ENCODE assay signal across 28 mouse cellular contexts in genomic region chr13:48911426-48911825, GRCm38 (mm10). TPM values are rescaled to one million over a fixed set of nuclear protein-coding genes. Genes with fewer than 3 reads are reported as not detected.
DNase-seq lines count a peak whose midpoint lies in the region; ATAC-seq and TF ChIP-seq lines count a peak whose summit lies in the region.
"Had no signal": no experiment of that assay in that cellular context is flagged by ENCODE, and none has a peak within 500 bp of the region (broad histone marks: within the 10 kb centered on the region; RNA-seq: fewer than 3 reads in every experiment).

No protein-coding gene starts in this region.

- peaks cover 71% of the 10 kb centered on the region for H3K36me3 ChIP-seq in liver, postnatal 0 days (replicated peaks; ENCODE audit: insufficient read depth, low read length)

- H3K27ac ChIP-seq in liver, postnatal 0 days (ENCODE audit: low read depth) = 0 out of 2 replicates have a peak overlapping the region, but pooled peaks have one; percentile 39
- H3K27ac ChIP-seq: embryonic facial prominence, embryonic 10.5 days; embryonic facial prominence, embryonic 15.5 days; forebrain, embryonic 12.5 days; gastrocnemius, adult 2 months; hindbrain, embryonic 14.5 days; kidney, embryonic 15.5 days; limb, embryonic 13.5 days; liver, embryonic 15.5 days; midbrain, embryonic 12.5 days; neural tube, embryonic 13.5 days had no signal

- intact Hi-C loops in heart, postnatal 10 days (cut with DNase I) = loop anchor here (5.0 kb wide), 1 partner anchor 86 kb away; no protein-coding TSS in a partner anchor

- H3K4me2 ChIP-seq in liver, postnatal 0 days (ENCODE audit: low read depth, low read length) = peak overlapping the region; percentile 29
- H3K4me2 ChIP-seq: embryonic facial prominence, embryonic 15.5 days; forebrain, embryonic 12.5 days; heart, embryonic 12.5 days; hindbrain, embryonic 14.5 days; kidney, embryonic 15.5 days; limb, embryonic 13.5 days; liver, embryonic 15.5 days; midbrain, embryonic 12.5 days; neural tube, embryonic 13.5 days had no signal

- no peak for TF ChIP-seq CTCF in liver, postnatal 0 days (IDR thresholded peaks at IDR 0.05; ENCODE audit: low read depth)

- no peak overlapping the region for H3K9ac ChIP-seq in liver, postnatal 0 days (replicated peaks)
- H3K9ac ChIP-seq: embryonic facial prominence, embryonic 15.5 days; forebrain, embryonic 12.5 days; heart, embryonic 12.5 days; hindbrain, embryonic 14.5 days; kidney, embryonic 15.5 days; limb, embryonic 13.5 days; liver, embryonic 15.5 days; midbrain, embryonic 12.5 days; neural tube, embryonic 13.5 days had no signal

- H3K27me3 ChIP-seq in liver, postnatal 0 days (ENCODE audit: insufficient read depth, low read length) = no peaks in the 10 kb centered on the region
- H3K27me3 ChIP-seq: embryonic facial prominence, embryonic 15.5 days; forebrain, embryonic 12.5 days; heart, embryonic 12.5 days; kidney, embryonic 15.5 days; limb, embryonic 13.5 days; liver, embryonic 15.5 days; midbrain, embryonic 12.5 days; neural tube, embryonic 13.5 days had no signal

- no peaks in the 10 kb centered on the region for H3K9me3 ChIP-seq in liver, postnatal 0 days (ENCODE audit: low read length)
- H3K9me3 ChIP-seq: embryonic facial prominence, embryonic 10.5 days; embryonic facial prominence, embryonic 15.5 days; forebrain, embryonic 12.5 days; G1E; heart, embryonic 12.5 days; kidney, embryonic 15.5 days; limb, embryonic 13.5 days; liver, embryonic 15.5 days; midbrain, embryonic 12.5 days; neural tube, embryonic 13.5 days had no signal

- DNase-seq in adrenal gland, adult 2 months = peak; percentile 43
- no peak for DNase-seq in adrenal gland, postnatal 4 days (ENCODE audit: low spot score in 2 of 2)
- peak; percentile 9 to 12 for DNase-seq in heart, postnatal 10 days
- no peak for DNase-seq in heart, adult 9 months (ENCODE audit: low spot score in 2 of 2)
- no peak for DNase-seq in liver, postnatal 0 days
- no peak for DNase-seq in liver
- no peak for DNase-seq in ovary, postnatal 36 days (ENCODE audit: low spot score)
- DNase-seq: cerebellum, adult 8-10 months; cerebellum, postnatal 25 days; gastrocnemius, adult 2 months; gastrocnemius, postnatal 36 days; heart, adult 18-20 months; kidney, adult 18-20 months; kidney, postnatal 25 days; lung, postnatal 36 days; thymus, postnatal 14 days had no signal

- H3K4me1 ChIP-seq in liver, postnatal 0 days (ENCODE audit: insufficient read depth) = peaks cover 5% of the 10 kb centered on the region; the same call in 1 of the 2 replicates
- H3K4me1 ChIP-seq: embryonic facial prominence, embryonic 10.5 days; embryonic facial prominence, embryonic 15.5 days; forebrain, embryonic 12.5 days; kidney, embryonic 15.5 days; liver, embryonic 15.5 days; midbrain, embryonic 12.5 days; neural tube, embryonic 13.5 days had no signal

- no peak for TF ChIP-seq EP300 in liver, postnatal 0 days (IDR thresholded peaks at IDR 0.05; ENCODE audit: low read depth)

- 74% methylated on average over 7 of the region's 7 CpGs for WGBS in liver, postnatal 0 days (ENCODE audit: insufficient replicate concordance)

- ATAC-seq in liver, postnatal 0 days = peak; percentile 54

- no peak overlapping the region for H3K4me3 ChIP-seq in liver, postnatal 0 days (ENCODE audit: low read depth, low read length)
- H3K4me3 ChIP-seq: embryonic facial prominence, embryonic 10.5 days; embryonic facial prominence, embryonic 15.5 days; forebrain, embryonic 12.5 days; gastrocnemius, adult 2 months; heart, embryonic 12.5 days; kidney, embryonic 15.5 days; limb, embryonic 13.5 days; liver, embryonic 15.5 days; midbrain, embryonic 12.5 days; myocyte; neural tube, embryonic 13.5 days had no signal

RNA-seq across cellular contexts. Expression of gene Phf2, which starts 40.5 kb away (rescaled TPM):
- total RNA-seq in adrenal gland, adult 2 months (2021) = 10 to 100 TPM; 41.2 to 42.9 TPM
- polyA plus RNA-seq in adrenal gland, adult 2 months (2012; rRNA removed) = 19.5 and 22.2 TPM in 2 replicates
- total RNA-seq in adrenal gland, postnatal 4 days (2021) = 10 to 100 TPM; 44.6 to 45.7 TPM
- total RNA-seq in heart, postnatal 10 days (2021) = 10 to 100 TPM; 31.1 to 32.2 TPM
- polyA plus RNA-seq in liver, postnatal 0 days (2015; fragmentation: Nextera tagmentation; extraction: Ambion mirVana) = 1.5 and 1.6 TPM in 2 replicates

RNA-seq across cellular contexts. Expression of gene Fam120a, which starts 56.4 kb away (rescaled TPM):
- total RNA-seq in adrenal gland, adult 2 months (2021) = 100 to 1,000 TPM; 160 to 173 TPM
- polyA plus RNA-seq in adrenal gland, adult 2 months (2012; rRNA removed) = 76.8 and 86.1 TPM in 2 replicates
- total RNA-seq in adrenal gland, postnatal 4 days (2021) = 100 to 1,000 TPM; 171 to 179 TPM
- total RNA-seq in heart, postnatal 10 days (2021) = 100 to 1,000 TPM; 106 to 111 TPM
- 13.1 and 13.3 TPM in 2 replicates for polyA plus RNA-seq in liver, postnatal 0 days (2015; fragmentation: Nextera tagmentation; extraction: Ambion mirVana)

Comparison
In these comparisons a context has a peak if more than half of its experiments do, and no peak if none do; other contexts are left out.
1. DNase-seq: peak in adrenal gland, adult 2 months (single experiment) and heart, postnatal 10 days (2 of 2); none in adrenal gland, postnatal 4 days (0 of 2), heart, adult 9 months (0 of 2), liver, postnatal 0 days (single experiment), liver (single experiment) and ovary, postnatal 36 days (single experiment).